Mouse (Mus musculus): ENCODE data around the gene Cfap206.

Gene Cfap206

DNA sequence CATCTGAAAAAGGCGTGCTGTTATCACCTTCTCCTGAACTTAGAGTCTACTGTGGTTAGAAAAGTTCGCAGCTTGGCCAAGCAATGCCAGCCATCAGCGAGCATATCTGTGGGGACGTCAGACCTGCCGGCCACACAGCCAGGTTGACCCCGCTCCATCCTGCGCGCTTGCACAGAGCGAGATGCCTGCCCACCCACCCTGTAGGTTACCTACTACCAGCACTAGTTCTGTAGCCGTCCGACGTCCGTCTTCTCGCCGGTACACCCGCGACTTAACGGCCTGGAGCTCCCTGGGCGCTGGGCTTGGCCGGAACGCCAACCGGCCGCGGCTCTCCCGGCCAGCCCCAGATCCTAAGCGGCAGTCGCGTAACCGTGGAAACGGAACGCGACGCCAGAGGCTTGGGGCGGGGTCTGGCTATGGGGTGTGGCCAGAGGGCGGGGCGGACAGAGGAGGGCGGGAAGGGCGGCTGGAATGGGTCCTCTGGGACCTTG lies at the start of gene Cfap206:
Cfap206 (minus strand) TSS at position 356 of the 491 bp plus-strand sequence.
- in situ Hi-C loops (cut with MboI; ENCODE audit: unreplicated experiment in 2 of 2), result loop anchor here (10.0 to 25.0 kb wide), 2 partner anchors 1318 to 1335 kb away; no protein-coding TSS in a partner anchor

DNA sequence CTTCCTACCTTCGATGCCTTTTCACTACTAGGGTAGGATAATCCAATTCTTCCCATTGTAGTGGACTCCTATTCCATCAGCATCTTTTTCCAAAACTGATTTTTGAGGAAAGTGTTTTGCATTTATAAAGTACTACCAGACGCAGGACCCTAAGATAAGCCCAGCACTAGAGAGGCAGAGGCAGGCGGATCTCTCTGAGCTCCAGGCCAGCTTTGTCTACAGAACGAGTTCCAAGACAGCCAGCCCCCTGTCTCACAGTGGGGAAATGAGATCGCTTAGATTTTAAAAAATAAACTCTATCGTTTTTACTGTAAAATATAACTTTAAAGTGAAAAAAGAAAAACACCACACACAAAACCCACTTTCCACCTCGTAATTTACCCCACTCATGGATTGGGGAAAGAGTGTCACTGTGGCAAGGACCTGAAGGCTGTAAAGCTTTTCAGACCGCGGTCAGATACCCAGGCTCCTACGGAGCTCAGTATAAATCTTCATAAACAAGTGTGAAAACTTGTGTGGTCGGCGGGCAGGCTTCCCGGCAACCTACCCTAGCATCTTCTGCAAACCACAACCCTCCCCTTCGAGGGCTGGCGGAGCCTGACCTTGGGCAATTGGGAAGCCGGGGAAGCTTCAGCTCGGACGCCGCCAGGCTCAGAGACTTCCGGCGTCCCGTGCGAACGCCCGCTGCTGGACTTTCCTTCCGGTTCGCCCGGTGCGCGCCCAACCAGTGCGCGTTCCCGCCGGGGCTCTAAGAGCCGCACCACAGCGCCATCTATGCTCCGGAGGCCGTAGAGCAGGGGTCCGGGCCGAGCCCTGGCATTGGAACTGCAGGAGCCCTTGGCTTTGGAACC lies 47.9 kb upstream of the Cfap206 start, which contains the start of gene Smim8:
Smim8 (minus strand) TSS at position 747 of the 851 bp plus-strand sequence.
- in situ Hi-C loops (cut with MboI; ENCODE audit: unreplicated experiment in 2 of 2), result loop anchor here (5.0 to 25.0 kb wide), 3 partner anchors 86 to 134 kb away; partner anchors contain the start of gene Slc35a1 (in 1 of the 2)

GRCm38 (mm10) chr4:34771652-34772371 lies 41.8 kb upstream of the Cfap206 start:
- in situ Hi-C loops (cut with MboI; ENCODE audit: unreplicated experiment in 2 of 2), result no loop called here

GRCm38 (mm10) chr4:34756163-34756562 lies 26.2 kb upstream of the Cfap206 start, which contains the start of gene Gm136:
TSS of gene Gm136 (minus strand) at chr4:34756263.
- in situ Hi-C loops (cut with MboI; ENCODE audit: unreplicated experiment in 2 of 2), result no loop called here

GRCm38 (mm10) chr4:34749236-34749635 lies 19.2 kb upstream of the Cfap206 start:
- in situ Hi-C loops (cut with MboI; ENCODE audit: unreplicated experiment in 2 of 2), result loop anchor here in 1 of 2 experiments (25.0 kb wide), 1 partner anchor 1337 kb away; no protein-coding TSS in a partner anchor

DNA sequence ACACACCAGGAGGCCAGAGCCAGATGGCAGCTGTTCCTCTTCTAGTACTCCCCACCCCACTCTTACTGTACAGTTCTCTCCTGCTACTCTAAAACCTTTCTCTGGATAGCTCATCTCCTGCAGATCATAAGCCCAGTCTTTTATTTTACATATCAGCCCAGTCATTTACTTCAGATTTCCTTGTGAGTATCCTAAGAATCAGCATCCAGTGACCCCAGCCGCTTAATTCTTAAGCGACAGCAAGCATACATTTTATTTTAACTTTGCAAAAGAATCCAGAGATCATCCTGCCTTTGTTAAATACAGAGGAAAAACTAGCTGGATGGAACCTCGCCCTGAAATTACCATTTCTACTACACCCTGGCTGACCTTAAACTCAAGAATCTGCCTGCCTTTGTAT lies 4.5 kb upstream of the Cfap206 start:
- in situ Hi-C loops (cut with MboI; ENCODE audit: unreplicated experiment in 2 of 2), result loop anchor here (10.0 to 25.0 kb wide), 2 partner anchors 1322 to 1340 kb away; no protein-coding TSS in a partner anchor

- in situ Hi-C loops (cut with MboI; ENCODE audit: unreplicated experiment in 2 of 2), result loop anchor here (10.0 to 25.0 kb wide), 2 partner anchors 1321 to 1339 kb away; no protein-coding TSS in a partner anchor
Measured at GRCm38 (mm10) chr4:34733415-34733814, 3.4 kb upstream of the Cfap206 start.

DNA sequence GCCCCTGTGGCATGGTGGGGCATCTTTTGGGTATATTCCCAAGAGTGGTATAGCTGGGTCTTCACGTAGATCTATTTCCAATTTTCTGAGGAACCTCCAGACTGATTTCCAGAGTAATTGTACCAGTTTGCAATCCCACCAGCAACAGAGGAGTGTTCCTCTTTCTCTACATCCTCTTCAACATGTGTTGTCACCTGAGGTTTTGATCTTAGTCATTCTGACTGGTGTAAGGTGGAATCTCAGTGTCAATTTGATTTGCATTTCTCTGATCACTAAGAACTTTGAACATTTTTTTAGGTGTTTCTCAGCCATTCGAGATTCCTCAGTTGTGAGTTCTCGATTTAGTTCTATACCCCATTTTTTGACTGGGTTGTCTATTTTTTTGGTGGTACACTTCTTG lies 4.3 kb downstream of the Cfap206 start:
- in situ Hi-C loops (cut with MboI; ENCODE audit: unreplicated experiment in 2 of 2), result loop anchor here in 1 of 2 experiments (25.0 kb wide), 1 partner anchor 1313 kb away; no protein-coding TSS in a partner anchor

DNA sequence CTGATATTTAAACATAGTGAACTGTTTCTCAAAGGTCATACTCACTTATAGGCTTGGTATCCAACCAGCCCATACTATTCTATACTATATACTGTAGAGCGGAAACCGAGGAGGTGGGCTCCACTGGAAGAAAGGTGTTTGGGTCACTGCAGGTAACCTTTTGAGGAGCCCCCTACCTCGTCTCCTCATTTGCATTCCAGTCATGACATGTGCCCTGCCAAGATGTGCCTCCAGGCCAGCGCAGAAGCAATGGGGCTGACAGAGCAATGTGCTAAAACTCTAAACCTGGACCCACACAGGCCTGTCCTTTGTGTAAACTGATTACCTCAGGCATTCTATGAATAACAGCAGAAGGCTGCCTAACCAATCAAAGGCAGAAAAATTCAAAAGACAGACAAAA lies 5.7 kb downstream of the Cfap206 start:
- in situ Hi-C loops (cut with MboI; ENCODE audit: unreplicated experiment in 2 of 2), result no loop called here

DNA sequence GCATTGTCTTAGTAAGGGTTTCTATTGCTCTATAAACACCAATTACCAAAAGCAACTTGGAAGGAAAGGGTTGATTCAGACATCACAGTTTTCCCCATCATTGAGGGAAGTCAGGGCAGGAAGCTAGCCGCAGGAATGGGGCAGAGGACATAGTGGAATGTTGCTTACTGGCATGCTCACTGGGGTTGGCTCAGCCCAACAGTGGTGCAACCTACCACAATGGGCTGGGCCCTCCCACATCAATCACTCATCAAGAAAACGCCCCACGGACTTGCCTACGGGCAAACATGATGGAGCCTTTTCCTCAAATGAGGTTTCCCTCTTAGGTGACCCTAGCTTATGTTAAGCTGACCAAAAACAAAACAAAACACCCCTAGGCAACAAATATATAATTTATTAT lies 6.8 kb downstream of the Cfap206 start:
- in situ Hi-C loops (cut with MboI; ENCODE audit: unreplicated experiment in 2 of 2), result no loop called here

- in situ Hi-C loops (cut with MboI; ENCODE audit: unreplicated experiment in 2 of 2), result no loop called here
Measured at GRCm38 (mm10) chr4:34720127-34720895, 9.7 kb downstream of the Cfap206 start.

- in situ Hi-C loops (cut with MboI; ENCODE audit: unreplicated experiment in 2 of 2), result no loop called here
Measured at GRCm38 (mm10) chr4:34719421-34719820, 10.6 kb downstream of the Cfap206 start.

DNA sequence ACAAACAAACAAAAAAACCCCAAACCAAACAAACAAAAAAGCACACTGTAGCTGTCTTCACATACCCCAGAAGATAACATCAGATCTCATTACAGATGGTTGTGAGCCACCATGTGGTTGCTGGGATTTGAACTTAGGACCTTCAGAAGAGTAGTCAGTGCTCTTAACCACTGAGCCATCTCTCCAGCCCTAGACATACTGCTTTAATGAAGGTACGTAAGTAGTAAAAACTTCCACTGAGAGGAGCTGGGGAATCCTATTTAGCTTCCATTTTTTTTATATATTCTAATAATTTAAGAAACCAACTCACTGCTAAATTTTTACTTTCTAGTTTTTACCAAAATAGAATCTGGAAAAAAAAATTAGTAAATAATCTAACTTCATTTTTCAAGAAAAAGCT lies 14.9 kb downstream of the Cfap206 start:
- in situ Hi-C loops (cut with MboI; ENCODE audit: unreplicated experiment in 2 of 2), result no loop called here

DNA sequence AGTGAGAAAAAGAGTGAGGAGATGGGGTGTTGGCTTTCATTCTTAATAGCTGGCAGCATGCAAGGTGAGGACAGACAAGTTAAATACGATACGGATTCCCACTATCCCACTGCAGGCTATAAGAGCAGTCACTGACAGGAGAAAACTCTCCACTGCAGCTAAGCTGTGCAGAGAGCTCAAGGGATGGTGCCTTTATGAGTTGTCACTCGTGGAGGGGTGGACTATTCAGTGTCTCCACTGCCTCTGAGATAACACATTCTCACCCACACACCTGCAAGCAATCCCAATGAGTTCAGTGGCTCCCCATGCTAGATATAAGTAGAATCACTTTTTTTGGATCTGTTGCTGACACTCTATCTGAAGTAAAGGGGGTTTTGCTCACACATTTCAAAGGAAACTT lies 21.9 kb downstream of the Cfap206 start:
- in situ Hi-C loops (cut with MboI; ENCODE audit: unreplicated experiment in 2 of 2), result no loop called here

GRCm38 (mm10) chr4:34707248-34707647 lies 22.8 kb downstream of the Cfap206 start:
- in situ Hi-C loops (cut with MboI; ENCODE audit: unreplicated experiment in 2 of 2), result no loop called here

GRCm38 (mm10) chr4:34703029-34703428 lies 27.0 kb downstream of the Cfap206 start:
- in situ Hi-C loops (cut with MboI; ENCODE audit: unreplicated experiment in 2 of 2), result no loop called here

DNA sequence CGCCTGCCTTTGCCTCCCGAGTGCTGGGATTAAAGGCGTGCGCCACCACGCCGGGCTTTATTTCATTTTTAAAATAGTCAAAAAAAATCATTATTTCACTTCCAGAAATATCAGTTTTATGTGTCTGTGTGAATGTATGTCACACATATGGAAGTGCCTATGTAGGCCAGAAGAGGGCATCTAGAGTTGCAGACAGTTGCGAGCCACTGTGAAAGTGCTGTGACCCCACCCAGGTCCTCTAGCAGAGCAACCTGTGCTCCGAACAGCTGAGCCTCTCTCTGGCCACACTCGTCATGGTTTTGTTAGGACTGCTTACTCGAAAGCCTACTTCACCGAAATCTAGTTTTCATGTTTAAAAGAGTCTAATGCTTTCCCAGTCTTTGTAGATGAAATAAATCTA lies 27.8 kb downstream of the Cfap206 start:
- in situ Hi-C loops (cut with MboI; ENCODE audit: unreplicated experiment in 2 of 2), result no loop called here

DNA sequence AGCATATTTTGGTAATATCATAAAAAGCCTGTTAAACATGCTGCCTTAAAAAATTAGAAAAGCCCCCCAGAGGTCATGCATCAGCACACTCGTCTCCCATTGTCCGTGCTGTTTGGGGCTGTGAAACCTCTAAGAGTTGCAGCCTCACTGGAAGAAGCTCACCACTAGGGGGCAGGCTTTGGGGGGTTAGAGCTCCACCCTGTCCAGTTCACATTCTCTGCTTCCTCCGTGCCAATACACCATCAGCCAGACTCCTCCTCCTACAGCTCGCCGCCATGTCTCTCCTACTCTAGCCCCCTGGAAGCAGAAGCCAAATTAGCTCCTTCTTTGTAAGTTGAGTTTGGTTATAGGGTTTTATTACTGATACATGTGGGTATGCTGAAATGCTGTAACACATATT lies 28.5 kb downstream of the Cfap206 start:
- in situ Hi-C loops (cut with MboI; ENCODE audit: unreplicated experiment in 2 of 2), result no loop called here

DNA sequence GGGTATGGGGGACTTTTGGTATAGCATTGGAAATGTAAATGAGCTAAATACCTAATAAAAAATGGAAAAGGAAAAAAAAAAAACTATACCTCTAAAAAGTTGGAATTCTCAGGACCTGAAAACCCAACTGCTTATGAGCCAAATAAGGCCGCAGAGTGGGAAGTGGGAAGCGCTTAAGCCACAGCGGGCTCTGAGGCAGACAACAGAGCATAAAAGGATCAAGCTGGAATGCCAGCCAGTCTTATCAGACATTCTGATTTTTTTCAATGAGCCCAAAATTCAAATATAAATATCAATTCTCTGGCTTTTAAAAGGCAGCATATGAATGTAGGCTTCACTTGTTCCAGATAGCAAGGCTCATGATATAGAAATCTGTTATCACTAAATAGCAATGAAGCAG lies 42.0 kb downstream of the Cfap206 start:
- in situ Hi-C loops (cut with MboI; ENCODE audit: unreplicated experiment in 2 of 2), result loop anchor here (5.0 to 25.0 kb wide), 2 partner anchors 89 to 224 kb away; partner anchors contain the start of gene Smim8 (in 1 of the 2)
